Mouse (Mus musculus) adrenal gland, adult (tissue): Measurements from ENCODE around the gene Amacr.
A peak's percentile ranks its signal among the peaks of the same experiment; 100 is the strongest.
"Not testable (repeated sequence)": the region's sequence is repeated elsewhere in the genome, so short reads cannot be mapped to it uniquely, and the experiment has no call there.

Experiments used
- DNase-seq, 2 experiments: peaks; one replicate each; pipeline ENCODE4 v3.0.0; 2022 to 2023; ENCODE audit warnings: low spot score in 1 of 2; ENCODE audit not compliant: inconsistent age in 2 of 2

Amacr gene

DNA sequence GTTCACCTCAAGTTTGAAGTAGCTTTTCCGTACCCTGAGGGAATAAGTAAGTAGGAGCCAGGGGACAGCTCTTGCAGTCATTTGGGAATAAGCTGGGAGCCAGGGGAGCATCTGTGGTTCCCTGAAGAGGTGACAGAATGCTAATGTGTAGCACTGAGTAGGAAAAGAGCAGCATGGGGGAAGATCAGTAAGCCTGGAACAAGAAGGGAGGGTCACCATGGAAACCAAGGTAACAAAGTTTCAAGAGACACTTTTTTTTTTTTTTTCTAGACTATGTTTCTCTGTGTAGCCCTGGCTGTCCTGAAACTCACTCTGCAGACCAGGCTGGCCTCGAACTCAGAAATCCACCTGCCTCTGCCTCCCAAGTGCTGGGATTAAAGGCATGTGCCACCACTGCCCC lies 4.9 kb downstream of the Amacr start:
- not testable (repeated sequence) for DNase-seq

DNA sequence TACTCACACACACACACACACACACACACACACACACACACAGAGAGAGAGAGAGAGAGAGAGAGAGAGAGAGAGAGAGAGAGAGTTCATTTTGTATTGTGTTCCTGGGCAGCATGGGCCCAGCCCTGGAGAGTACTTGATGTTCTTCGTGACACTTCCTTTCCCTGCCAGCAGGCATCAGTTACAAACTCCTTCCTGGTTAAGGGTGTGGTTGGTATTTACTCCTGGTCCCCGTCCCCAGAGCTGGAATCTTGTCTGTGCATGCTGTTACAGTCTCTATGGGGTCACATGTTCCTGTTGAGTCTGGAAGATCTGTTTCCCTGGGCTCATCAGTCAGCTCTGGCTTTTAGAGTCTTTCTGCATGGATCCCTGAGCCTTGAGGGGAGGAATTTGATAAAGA lies 8.9 kb downstream of the Amacr start:
- no peak for DNase-seq

DNA sequence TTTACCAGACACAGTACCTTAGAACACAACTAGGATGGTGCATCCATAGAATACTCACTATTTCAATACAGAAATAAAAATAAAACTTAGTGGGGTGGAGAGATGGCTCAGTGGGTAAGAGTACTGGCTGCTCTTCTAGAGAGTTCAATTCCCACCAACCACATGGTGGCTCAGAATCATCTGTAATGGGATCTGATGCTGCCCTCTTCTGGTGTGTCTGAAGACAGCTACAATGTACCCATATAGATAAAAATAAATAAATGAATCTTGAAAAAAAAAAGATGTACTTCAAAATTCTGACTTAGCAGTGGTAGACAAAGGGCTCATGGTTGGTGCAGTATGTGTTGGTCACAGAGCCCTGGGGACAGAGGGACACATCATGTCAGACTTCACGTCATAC lies 10.0 kb downstream of the Amacr start:
- DNase-seq = no peak

DNA sequence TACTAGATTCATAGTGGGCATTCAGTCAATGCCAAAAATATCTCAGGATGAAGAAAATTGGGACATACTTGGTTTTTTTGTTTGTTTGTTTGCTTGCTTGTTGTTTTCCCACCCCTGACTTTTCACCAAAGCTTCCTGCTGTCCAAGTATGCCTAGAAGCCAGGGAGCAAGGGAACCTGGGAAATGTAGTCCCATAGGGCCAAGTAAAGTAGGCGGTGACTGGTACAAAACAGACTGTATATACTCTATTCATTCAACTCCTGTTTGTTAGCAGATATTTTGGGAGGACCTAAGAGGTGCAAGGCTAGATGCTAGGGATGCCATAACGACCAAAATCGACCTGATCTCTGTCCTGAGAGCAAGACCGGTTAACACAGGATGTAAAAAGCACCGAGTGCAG lies 18.3 kb downstream of the Amacr start:
- no peak for DNase-seq

DNA sequence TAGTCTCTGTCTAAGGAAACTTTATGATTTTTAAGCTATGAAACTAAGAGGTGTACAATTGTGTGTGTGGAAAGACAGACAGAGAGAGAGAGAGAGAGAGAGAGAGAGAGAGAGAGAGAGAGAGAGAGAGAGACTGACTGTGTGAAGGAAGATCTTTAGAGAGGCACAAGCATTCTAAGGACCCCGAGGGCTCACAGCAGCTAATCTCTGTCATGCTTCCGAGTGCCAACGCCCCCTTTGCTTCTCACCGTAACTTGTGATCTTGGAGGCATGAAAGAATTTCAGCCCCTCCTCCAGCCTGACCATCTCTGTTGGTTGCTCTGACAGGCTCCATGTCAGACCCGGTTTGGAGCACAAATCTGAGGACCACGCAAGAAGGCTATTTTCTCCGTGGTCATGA lies 18.9 kb downstream of the Amacr start, which contains the start of gene Slc45a2:
TSS of gene Slc45a2 (plus strand) at position 301 of the 400 bp plus-strand sequence.
- DNase-seq = no peak

DNA sequence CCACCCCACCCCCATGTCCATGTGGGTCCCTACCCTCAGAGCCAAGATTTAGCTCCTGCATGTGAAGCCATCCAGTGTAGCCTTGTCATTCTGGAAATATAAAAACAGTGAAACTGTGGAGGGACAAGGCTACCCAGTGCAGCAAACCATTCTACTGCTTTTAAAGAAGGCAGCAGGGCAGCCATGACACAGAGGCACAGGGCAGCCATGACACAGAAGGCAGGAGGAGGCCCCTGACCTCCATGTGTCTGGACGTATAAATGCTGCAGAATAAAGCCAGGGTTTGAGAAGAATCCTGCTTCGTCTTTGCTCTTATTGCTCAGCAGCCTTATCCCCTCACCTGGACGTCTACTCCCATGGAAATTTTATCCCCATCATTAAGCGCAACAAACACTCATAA lies 22.2 kb downstream of the Amacr start:
- DNase-seq = no peak

DNA sequence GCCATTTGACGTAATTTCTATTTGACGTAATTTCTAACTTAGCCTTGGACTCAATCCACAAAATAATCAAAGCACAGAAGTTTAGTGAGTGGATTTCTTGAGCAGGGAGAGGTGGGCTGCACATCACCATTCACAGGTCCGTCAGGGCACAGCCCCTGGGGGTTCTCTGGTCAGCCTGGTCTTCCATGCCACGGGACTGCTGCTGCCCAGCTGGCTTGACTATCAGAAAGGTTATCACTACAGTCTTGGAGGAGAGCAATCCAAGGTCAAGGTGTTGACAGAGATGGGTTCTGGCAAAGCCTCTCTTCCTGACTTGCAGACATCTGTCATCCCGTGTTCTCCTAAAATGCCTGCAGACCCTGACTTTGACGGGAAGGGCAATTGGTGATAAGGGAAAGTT lies 23.1 kb downstream of the Amacr start:
- no peak for DNase-seq

DNA sequence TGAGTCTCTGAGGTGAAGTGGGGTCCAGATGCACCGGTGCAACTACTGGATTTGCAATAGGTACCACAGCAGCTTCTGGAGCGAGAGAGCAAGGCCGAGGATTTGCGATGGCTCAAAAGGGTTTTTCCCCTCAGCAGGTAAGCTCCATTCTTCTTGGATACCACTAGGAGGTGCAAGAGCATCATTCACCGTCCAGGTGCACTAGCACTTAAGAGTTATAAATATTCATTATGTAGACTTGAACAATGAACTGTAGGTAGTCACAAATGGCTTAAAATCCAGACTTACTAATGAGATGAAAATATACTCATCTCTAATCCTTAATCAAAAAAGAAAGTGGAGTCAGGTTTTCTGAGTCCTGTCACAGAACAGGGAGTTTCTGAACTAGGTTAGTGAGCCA lies 27.2 kb downstream of the Amacr start:
- no peak for DNase-seq

DNA sequence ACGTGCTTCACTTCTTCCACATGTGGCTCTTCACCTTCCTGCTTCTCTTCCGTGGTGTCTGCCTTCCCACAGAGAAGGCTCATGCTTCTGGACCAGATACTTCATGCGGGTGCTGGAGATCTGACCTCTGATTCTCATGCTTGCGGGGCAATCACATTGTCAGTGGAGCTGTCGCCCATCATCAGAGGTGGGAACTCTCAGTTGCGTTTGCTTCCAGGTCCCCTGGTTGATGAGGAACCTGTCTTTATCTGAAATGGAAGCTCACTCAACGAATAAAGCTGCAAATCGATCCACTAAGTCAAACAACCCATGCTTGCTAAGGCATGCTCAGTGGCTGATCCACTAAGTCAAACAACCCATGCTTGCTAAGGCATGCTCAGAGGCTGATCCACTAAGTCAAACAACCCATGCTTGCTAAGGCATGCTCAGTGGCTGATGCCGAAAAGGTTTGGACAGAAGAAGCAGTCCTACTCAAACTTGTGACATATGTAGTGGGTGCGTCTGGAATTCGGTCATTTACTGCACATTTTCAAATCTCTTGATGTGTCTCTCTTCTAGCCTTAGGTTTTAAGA lies 29.5 kb downstream of the Amacr start:
- DNase-seq = no peak

DNA sequence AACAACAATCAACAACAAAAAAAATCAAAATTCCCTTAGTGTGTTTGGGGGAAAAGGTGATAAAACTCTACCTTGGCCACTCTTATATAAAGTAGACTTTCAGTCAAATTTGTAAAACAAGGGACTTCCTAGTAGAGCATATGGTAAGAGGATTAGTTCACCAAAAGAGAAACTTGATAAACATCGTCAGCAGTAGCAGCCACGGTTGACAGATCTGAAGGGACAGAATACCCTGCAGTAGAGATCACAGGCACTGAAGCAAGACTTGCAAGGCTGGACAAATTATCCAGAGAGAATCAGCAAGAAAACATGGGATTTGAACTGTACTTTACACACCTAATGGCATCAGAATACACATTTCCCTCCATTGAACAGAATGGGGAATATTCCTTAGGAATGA lies 33.4 kb downstream of the Amacr start:
- no peak for DNase-seq

DNA sequence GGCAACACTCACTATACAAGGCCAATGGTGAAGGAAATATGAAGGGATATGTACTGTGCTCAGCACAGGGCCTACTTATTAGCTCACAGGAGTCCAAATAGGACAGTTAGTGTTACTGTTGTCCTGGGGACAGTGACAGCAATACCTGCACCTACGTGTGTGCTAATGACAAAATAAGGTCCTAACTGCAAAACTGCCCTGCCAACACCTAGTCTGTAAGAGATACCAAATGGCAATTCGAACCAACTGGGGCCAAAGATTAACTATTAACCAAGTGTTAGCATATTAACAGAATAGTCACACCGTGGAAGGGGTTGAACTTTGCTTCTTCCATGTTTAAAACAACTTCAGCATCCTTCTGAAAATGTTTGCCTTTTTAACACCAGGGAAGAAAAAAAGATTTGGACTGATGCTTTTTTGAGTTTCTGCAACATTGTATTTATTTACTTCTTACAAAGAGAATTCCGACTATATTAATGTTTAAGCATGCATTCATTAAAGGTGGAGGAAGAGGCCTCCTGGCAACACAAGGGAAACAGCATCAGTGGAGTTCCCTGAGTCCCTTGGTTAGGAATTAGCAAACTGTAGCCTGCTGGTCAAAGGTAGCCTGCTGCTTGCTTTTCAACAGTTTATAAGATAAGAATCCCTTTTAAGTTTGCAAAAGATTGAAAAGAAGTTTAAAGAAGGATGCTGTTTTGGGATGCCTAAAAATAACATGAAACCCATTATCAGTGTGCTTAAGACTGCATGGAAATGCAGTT lies 45.4 kb downstream of the Amacr start:
- no peak for DNase-seq

DNA sequence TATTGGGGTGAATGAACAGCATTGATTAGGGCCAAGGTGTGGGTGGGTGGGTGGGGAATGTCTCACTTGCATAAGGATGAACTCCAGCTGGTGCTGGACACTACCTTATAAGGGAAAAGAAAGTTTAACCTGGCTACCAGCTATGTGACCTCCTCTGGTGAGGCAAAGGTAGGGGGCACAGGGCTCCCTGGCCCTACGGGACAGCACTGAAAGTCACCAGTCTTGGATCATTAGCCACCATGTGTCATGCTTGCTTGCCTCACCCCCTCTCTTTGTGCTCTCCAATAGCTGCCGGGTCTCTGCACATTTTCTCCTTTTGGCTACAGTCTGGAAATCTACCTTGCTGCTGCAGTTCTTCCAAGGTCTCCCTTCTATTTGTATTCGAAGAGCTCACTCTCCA lies 48.6 kb downstream of the Amacr start:
- DNase-seq = no peak

DNA sequence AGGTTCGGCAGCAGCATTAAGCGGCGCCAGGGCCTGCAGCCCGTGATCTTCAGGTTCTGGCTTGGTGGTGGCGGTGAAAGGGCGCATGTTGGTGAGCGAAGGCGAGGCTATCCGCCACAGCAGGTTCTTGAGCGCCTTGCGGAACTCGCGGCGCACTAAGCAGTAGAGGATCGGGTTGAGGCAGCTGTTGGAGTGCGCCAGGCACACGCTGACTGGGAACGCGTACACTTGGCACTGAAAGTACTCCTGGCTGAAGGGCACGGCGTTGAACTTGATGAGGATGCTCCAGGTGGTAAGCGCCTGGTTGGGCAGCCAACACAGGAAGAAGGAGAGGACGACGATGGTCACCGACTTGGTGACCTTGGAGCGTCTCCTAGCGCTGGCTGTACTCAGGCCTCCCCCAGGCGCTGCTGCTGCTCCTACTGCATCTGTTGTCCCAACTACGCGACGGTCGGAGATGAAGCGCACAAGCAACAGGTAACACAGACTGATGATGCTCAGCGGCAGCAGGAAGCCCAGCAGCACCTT lies 54.5 kb downstream of the Amacr start:
- no peak for DNase-seq

DNA sequence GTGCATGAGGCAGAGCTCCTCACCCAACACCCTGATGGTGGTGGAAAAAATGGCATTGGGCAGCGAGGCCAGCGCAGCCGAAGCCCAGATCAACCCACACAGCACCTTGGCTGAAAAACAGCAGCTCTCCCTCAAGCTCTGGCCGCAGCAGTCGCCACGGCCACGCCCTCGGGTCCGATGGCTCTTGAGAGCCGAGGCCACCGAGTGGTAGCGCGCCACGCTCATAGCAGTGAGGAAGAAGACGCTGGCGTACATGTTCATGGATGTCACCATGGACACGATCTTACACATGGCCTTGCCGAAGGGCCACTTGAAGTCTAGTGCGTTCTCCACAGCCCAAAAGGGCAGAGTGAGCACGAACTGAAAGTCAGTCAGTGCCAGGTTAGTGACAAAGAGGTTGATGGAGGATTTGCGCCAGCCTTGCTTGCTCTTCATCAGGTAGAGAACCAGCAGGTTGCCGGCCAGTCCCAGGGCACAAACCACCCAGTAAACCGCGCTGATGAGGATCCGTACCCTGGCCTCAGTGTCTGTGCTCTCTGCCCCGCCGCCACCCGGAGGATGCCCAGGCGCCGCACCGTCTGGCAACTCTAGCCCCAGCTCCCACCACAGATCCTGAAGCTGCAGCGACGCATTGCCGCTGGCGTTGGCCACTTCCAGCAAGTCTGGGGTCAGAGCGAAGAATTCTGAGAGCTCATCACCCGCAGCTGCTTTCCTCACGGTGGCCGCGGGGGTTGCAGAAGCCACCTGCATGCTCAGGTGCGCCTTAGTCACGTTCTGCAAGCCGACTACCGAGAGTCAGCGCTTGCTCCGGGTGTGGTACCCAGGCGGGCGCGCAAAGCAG lies 55.2 kb downstream of the Amacr start:
- no peak for DNase-seq

DNA sequence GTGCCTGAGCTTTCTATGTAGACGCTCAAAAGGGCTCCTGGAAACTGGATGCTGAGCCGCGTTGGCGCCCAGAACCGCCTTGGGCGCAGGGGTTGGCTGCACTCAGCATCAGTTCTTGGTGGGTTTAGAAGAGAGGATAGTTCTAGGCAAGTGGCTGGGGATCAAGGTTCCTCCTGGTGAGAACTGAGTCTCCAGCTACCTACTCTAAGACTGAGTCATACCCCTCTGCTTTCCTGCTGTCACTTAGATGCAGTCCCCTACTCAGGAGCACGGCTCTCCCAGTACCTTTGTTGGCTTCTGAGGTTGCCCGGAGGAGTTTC lies 55.8 kb downstream of the Amacr start:
- DNase-seq = no peak

DNA sequence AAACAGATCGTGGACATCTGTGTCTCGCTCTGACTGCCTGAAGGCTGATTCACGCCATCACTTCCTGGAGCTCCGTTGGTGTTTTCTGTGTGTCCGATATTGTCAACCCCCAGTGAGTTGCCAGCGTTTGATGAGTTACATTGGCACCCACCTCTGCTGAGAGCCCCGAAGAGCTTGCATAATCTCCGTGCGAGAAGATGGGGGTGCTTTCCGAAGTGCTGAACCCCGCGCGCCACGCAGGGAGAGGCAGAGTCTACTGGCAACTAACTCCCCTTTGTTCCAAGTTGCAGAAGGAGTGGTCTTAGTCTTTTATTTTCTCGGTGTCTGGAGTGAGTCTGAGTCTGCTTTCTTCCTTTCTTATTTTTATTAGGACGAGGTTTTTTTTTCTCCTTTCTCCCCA lies 56.2 kb downstream of the Amacr start, which contains the start of gene Rxfp3:
TSS of gene Rxfp3 (minus strand) at position 281 of the 400 bp plus-strand sequence.
- no peak for DNase-seq

DNA sequence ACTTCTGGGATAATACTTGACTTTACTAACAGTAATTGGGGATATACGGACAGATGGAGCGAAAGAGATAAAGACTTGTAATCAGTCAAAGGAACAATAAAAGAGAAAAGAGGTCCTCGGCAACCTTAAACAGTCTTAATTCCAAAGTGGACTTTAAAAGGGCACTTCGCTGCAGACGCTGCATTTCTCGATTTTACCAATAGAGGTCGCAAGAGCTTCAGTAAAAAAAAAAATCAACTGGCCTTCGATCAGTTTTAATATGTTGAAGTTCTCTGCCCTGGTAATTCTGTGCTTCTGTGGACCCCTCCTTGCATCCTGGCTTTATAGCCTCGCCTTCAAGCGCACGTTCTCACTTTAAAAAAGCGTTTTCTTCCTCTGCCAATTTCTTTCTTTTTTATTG lies 56.9 kb downstream of the Amacr start:
- DNase-seq = peak in 1 of 2 experiments; percentile 83

DNA sequence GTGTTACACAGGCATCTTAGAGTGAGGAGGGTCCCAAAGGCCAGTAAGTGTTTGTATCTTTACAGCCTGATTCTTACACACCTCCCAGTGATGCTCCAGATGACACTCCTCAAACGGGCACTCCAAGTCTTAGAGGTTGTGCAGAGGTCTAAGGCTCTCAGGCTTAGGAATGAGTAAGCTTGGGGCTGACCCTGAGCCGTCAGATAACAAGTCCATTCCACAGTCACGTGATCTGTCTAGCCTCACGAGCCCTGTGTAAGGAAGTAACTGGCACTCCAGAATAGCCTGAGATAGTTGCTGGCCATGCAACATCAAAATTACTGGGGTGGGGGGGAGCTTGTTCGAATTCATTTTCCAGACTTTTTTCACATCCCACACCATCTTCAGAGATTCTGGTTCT lies 58.5 kb downstream of the Amacr start:
- peak in 1 of 2 experiments; percentile 44 for DNase-seq

DNA sequence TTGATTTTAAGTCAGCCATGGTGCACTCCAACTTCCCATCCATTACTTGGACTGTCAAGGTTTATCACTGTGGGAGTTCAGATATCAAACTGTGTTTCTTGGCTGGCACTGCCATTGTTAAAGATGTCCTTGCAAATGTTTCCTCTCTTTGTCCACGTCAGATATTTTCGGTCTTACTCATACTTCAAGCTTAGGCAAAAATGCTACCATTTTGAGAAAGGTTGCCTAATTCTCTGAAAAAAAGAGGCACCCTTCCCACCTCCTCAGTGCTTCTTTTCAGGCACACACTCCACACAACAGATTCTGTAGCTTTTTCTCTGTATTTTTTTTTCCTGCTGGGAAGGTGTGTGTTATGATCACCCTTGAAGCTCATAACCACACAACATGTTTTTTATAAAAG lies 59.7 kb downstream of the Amacr start:
- no peak for DNase-seq

DNA sequence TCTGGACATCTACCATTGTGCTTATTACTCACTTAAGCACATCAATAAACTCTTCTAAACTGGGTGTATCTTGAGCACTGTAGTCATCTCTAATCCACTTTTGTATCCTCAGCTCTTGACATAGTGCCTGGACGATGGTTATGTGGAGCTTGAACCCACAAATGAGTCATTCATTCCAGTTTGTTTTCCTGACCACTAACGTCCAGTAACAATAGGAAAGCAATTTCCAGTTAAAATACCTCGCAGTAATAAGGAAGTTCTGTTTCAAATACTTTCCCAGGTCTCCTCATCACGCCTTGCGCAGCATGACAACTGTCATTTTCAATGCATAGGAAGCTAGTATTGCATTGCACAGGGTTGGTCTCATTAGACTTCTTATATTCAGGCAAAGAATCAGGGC lies 61.3 kb downstream of the Amacr start:
- no peak for DNase-seq
